In the genomic region with DNA sequence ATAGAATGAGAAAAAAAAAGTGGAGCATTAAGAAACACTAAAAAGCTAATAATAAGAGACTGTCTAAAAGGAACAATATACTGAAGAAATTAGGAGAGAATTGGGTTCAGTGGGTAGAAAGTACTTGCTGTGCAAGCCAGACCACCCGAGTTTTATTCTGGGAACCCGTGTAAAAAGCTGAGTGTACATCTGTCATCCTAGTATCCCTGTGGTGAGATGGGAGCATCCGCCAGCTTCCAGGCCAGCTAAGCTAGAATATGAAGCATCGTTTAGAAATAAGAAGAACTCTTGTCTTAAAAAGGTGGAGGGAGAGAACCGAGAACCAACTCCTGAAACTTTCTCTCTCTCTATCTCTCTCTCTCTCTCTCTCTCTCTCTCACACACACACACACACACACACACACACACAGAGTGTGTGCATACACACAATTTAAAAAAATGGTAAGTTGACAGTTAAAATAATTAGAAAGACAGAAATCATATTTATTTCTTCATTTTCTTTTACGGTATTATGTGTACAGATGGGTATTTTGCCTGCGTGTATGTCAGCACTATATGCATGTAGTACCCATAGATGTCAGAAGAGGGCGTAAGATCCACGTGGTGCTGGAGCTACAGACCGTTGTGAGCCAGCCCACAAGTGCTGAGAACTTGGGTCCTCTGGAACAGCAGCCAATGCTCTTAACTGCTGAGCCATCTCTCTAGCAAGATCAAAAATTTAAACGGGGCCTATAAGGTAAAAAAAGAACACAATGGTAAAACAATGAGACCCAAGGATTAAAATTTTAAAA, we compare ENCODE assay signal across 19 mouse cellular contexts. TPM values are rescaled to one million over a fixed set of nuclear protein-coding genes. Genes with fewer than 3 reads are reported as not detected.
DNase-seq lines count a peak whose midpoint lies in the region; TF ChIP-seq lines count a peak whose summit lies in the region.
"Had no signal": no experiment of that assay in that cellular context is flagged by ENCODE, and none has a peak within 500 bp of the region (broad histone marks: within the 10 kb centered on the region; RNA-seq: fewer than 3 reads in every experiment).

No protein-coding gene starts in this region.

- peak; percentile 40 for TF ChIP-seq CTCF in layer of hippocampus, adult 2 months (conservative IDR thresholded peaks at IDR 0.05)
- peak; percentile 75 for TF ChIP-seq CTCF in ES-Bruce4 (IDR thresholded peaks at IDR 0.05; ENCODE audit: low read depth, low read length)
- peak; percentile 16; the same call in 1 of the 2 replicates for TF ChIP-seq CTCF in bone marrow, adult 2 months (IDR thresholded peaks at IDR 0.05; ENCODE audit: control insufficient read depth, insufficient read depth, low read length)

- no peaks in the 10 kb centered on the region for H3K9me3 ChIP-seq in ES-Bruce4 (replicated peaks; ENCODE audit: control insufficient read depth, insufficient read depth, low read length, poor library complexity, severe bottlenecking)
- H3K9me3 ChIP-seq: embryonic facial prominence, embryonic 13.5 days; G1E; heart, embryonic 13.5 days; hindbrain, embryonic 10.5 days had no signal

- no peak for TF ChIP-seq EP300 in ES-Bruce4 (IDR thresholded peaks at IDR 0.05; ENCODE audit: insufficient read depth, low read depth, low read length)

- no peak overlapping the region for H3K9ac ChIP-seq in ES-Bruce4 (ENCODE audit: low read depth, poor library complexity, severe bottlenecking)
- H3K9ac ChIP-seq: embryonic facial prominence, embryonic 13.5 days; heart, embryonic 13.5 days had no signal

- H3K36me3 ChIP-seq in ES-Bruce4 (ENCODE audit: control insufficient read depth, insufficient read depth, low read length, poor library complexity, severe bottlenecking), result no peaks in the 10 kb centered on the region
- H3K36me3 ChIP-seq: embryonic facial prominence, embryonic 13.5 days; G1E; heart, embryonic 13.5 days; hindbrain, embryonic 10.5 days had no signal

- no peaks in the 10 kb centered on the region for H3K27me3 ChIP-seq in ES-Bruce4 (ENCODE audit: control insufficient read depth, insufficient read depth, low read length, poor library complexity, severe bottlenecking)
- H3K27me3 ChIP-seq: embryonic facial prominence, embryonic 13.5 days; heart, embryonic 13.5 days had no signal

- WGBS in bone marrow, adult 2 months, result 71% methylated on average over 11 of the region's 11 CpGs

- H3K27ac ChIP-seq in layer of hippocampus, adult 2 months, result no peak overlapping the region
- H3K27ac ChIP-seq in ES-Bruce4 (ENCODE audit: insufficient read depth, low read length), result no peak overlapping the region
- no peak overlapping the region for H3K27ac ChIP-seq in bone marrow, adult 2 months (ENCODE audit: control insufficient read depth, insufficient read depth, low read depth, low read length, poor library complexity)
- H3K27ac ChIP-seq: embryonic facial prominence, embryonic 13.5 days; heart, embryonic 13.5 days; hindbrain, embryonic 10.5 days had no signal

- TF ChIP-seq POLR2A in ES-Bruce4 (IDR thresholded peaks at IDR 0.05; ENCODE audit: insufficient read depth, low read length), result no peak
- TF ChIP-seq POLR2A in bone marrow, adult 2 months (IDR thresholded peaks at IDR 0.05; ENCODE audit: borderline replicate concordance, control insufficient read depth, low read depth, low read length), result no peak

- no peaks in the 10 kb centered on the region for H3K4me1 ChIP-seq in ES-Bruce4 (ENCODE audit: control insufficient read depth, insufficient read depth, low read length)
- peaks cover 2% of the 10 kb centered on the region; the same call in 1 of the 2 replicates for H3K4me1 ChIP-seq in bone marrow, adult 2 months (ENCODE audit: control insufficient read depth, insufficient read depth, low read length)

- DNase-seq in layer of hippocampus, adult 2 months (ENCODE audit: low spot score in 2 of 2), result no peak
- no peak for DNase-seq in layer of hippocampus, adult 8-10 months (ENCODE audit: low spot score in 2 of 2)
- DNase-seq in A20 (ENCODE audit: low read depth, low spot score), result peak; percentile 19
- DNase-seq in ovary, postnatal 10 days (ENCODE audit: low spot score), result no peak
- DNase-seq in adrenal gland, adult (ENCODE audit: inconsistent age in 2 of 2, low spot score in 1 of 2), result no peak
- DNase-seq: cerebellum, adult 11 months; kidney, postnatal 4 days; layer of hippocampus, postnatal 36 days; left cerebral cortex, postnatal 4 days; midbrain, embryonic 14.5 days; right cerebral cortex, postnatal 25 days had no signal

- H3K4me3 ChIP-seq in layer of hippocampus, adult 2 months, result no peak overlapping the region
- H3K4me3 ChIP-seq in ES-Bruce4 (ENCODE audit: low read depth, low read length), result no peak overlapping the region
- no peak overlapping the region for H3K4me3 ChIP-seq in bone marrow, adult 2 months (replicated peaks; ENCODE audit: control insufficient read depth, low read depth, low read length)
- H3K4me3 ChIP-seq: embryonic facial prominence, embryonic 13.5 days; heart, embryonic 13.5 days; hindbrain, embryonic 10.5 days had no signal

RNA-seq across cellular contexts. Expression of gene Dis3l2, which starts 4.1 kb away (rescaled TPM):
- total RNA-seq in layer of hippocampus, adult 2 months (2021), result 10 to 100 TPM; 26.6 to 26.9 TPM
- total RNA-seq in layer of hippocampus, adult 8-10 months (2022), result 10 to 100 TPM; 25.6 to 31.1 (median 27.2) TPM
- 19.6 and 21.0 TPM in 2 replicates for polyA plus RNA-seq in ES-Bruce4 (2011; ENCODE audit: insufficient read depth, insufficient read length, low read depth, missing spikeins)
- 2.9 and 7.5 TPM in 2 replicates for polyA plus RNA-seq in bone marrow, adult 2 months (2011; ENCODE audit: insufficient read depth, insufficient read length, low replicate concordance, missing spikeins)

RNA-seq across cellular contexts. Expression of gene Nppc, which starts 29.2 kb away (rescaled TPM):
- 1 to 10 TPM; 6.4 to 8.3 TPM for total RNA-seq in layer of hippocampus, adult 2 months (2021)
- total RNA-seq in layer of hippocampus, adult 8-10 months (2022), result 1 to 10 TPM; 7.3 to 8.6 (median 7.9) TPM
- not detected in 2 replicates for polyA plus RNA-seq in ES-Bruce4 (2011; ENCODE audit: insufficient read depth, insufficient read length, low read depth, missing spikeins)
- not detected in 2 replicates for polyA plus RNA-seq in bone marrow, adult 2 months (2011; ENCODE audit: insufficient read depth, insufficient read length, low replicate concordance, missing spikeins)
- total RNA-seq: common myeloid progenitor, adult 5-6 weeks; G1E had no signal
- polyA plus RNA-seq: G1E; liver, embryonic 16.5 days had no signal

Comparison
In these comparisons a context has a peak if more than half of its experiments do, and no peak if none do; other contexts are left out.
1. CTCF ChIP-seq: peak in every context shown above with its lines; median percentile 75 in ES-Bruce4; 40 in layer of hippocampus, adult 2 months; 16 in bone marrow, adult 2 months.